8 mouse cellular contexts compared by ENCODE assay signal in the genomic region with DNA sequence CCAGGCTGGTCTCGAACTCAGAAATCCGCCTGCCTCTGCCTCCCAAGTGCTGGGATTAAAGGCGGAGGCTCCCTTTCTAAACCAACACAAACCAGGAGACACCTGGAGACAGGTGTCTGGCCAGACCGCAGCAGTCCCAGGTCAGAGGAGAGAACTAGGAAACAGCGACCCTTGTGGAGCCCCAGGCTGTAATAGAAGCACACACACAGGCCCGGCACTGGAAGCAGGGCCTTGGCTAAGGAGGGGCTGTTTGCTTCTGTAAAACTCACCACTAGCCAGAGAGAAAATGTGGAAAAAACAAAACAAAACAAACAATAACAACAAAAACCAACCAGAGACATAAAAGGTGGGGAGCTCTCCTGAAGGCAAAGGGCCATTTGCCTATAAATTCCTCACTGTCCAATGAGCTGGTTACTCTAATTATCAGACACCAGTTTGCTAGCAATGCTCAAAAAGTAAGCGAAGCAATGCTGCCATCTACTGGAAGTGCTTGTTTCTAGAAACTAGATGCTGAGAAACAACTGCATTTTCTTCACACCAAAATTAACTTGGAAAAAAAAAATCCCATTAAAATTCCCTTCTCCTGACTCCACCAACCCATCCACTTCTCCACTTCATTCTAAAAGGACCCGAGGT.
A peak's percentile ranks its signal among the peaks of the same experiment; 100 is the strongest.
DNase-seq lines count a peak whose midpoint lies in the region; ATAC-seq and TF ChIP-seq lines count a peak whose summit lies in the region.

No protein-coding gene starts in this region.

- ATAC-seq in kidney, postnatal 0 days (replicated peaks; ENCODE audit: low FRiP score, low read depth): no peak
- no peak for ATAC-seq in liver, embryonic 14.5 days (ENCODE audit: insufficient read depth)
- ATAC-seq in neural tube, embryonic 15.5 days (ENCODE audit: low FRiP score): peak; percentile 75; the same call in 1 of the 2 replicates

- no peaks in the 10 kb centered on the region for H3K27me3 ChIP-seq in kidney, postnatal 0 days (ENCODE audit: insufficient read depth, low read length)
- no peaks in the 10 kb centered on the region for H3K27me3 ChIP-seq in liver, embryonic 14.5 days (ENCODE audit: control insufficient read depth, insufficient read depth, low read length)
- no peaks in the 10 kb centered on the region for H3K27me3 ChIP-seq in neural tube, embryonic 15.5 days (replicated peaks)

- H3K4me1 ChIP-seq in kidney, postnatal 0 days (replicated peaks; ENCODE audit: insufficient read depth, low read length): no peaks in the 10 kb centered on the region
- H3K4me1 ChIP-seq in liver, embryonic 14.5 days (replicated peaks; ENCODE audit: control insufficient read depth in 2 of 2, insufficient read depth in 2 of 2, low read length in 1 of 2): no peaks in the 10 kb centered on the region
- H3K4me1 ChIP-seq in neural tube, embryonic 15.5 days: 0 out of 2 replicates have a peak, but pooled peaks cover 3% of the 10 kb centered on the region

- no peaks in the 10 kb centered on the region for H3K9me3 ChIP-seq in kidney, postnatal 0 days (replicated peaks; ENCODE audit: low read length)
- no peaks in the 10 kb centered on the region for H3K9me3 ChIP-seq in liver, embryonic 14.5 days (ENCODE audit: control insufficient read depth, low read length)
- no peaks in the 10 kb centered on the region for H3K9me3 ChIP-seq in neural tube, embryonic 15.5 days (replicated peaks)

- no peak overlapping the region for H3K4me2 ChIP-seq in kidney, postnatal 0 days (ENCODE audit: low read length)
- H3K4me2 ChIP-seq in liver, embryonic 14.5 days (ENCODE audit: low read depth): no peak overlapping the region
- H3K4me2 ChIP-seq in neural tube, embryonic 15.5 days: no peak overlapping the region

- peak; percentile 87 for TF ChIP-seq CTCF in kidney, postnatal 0 days (IDR thresholded peaks at IDR 0.05; ENCODE audit: low read depth)
- peak; percentile 59 for TF ChIP-seq CTCF in liver, embryonic 14.5 days (IDR thresholded peaks at IDR 0.05; ENCODE audit: low read depth)

- TF ChIP-seq EP300 in liver, embryonic 14.5 days (IDR thresholded peaks at IDR 0.05; ENCODE audit: low read depth): no peak

- WGBS in kidney, postnatal 0 days: 43% methylated on average over 8 of the region's 8 CpGs
- WGBS in liver, embryonic 14.5 days (ENCODE audit: insufficient replicate concordance): 58% methylated on average over 8 of the region's 8 CpGs
- WGBS in neural tube, embryonic 15.5 days: 50% methylated on average over 8 of the region's 8 CpGs

- peak; percentile 42 for DNase-seq in adrenal gland, adult 18-20 months (ENCODE audit: low spot score in 2 of 2)
- no peak for DNase-seq in adrenal gland, postnatal 4 days (ENCODE audit: low spot score in 2 of 2)
- DNase-seq in MEL-GATA-1-ER (ENCODE audit: extremely low read depth, low read depth): peak; percentile 62
- peak; percentile 44 for DNase-seq in cerebellum, adult 9-11 months
- peak; percentile 48 to 81 for DNase-seq in frontal cortex, postnatal 36 days (ENCODE audit: low spot score in 2 of 2)
- DNase-seq in kidney, postnatal 0 days (ENCODE audit: low spot score): peak; percentile 90
- DNase-seq in liver, embryonic 14.5 days (ENCODE audit: low read depth in 3 of 3, low spot score in 3 of 3): peak; percentile 14 to 31 (median 30)

- no peaks in the 10 kb centered on the region for H3K36me3 ChIP-seq in kidney, postnatal 0 days (ENCODE audit: insufficient read depth, low read length)
- no peaks in the 10 kb centered on the region for H3K36me3 ChIP-seq in liver, embryonic 14.5 days (replicated peaks; ENCODE audit: control insufficient read depth, insufficient read depth, low read depth)
- no peaks in the 10 kb centered on the region for H3K36me3 ChIP-seq in neural tube, embryonic 15.5 days

- H3K27ac ChIP-seq in kidney, postnatal 0 days: no peak overlapping the region
- no peak overlapping the region for H3K27ac ChIP-seq in liver, embryonic 14.5 days
- H3K27ac ChIP-seq in neural tube, embryonic 15.5 days (replicated peaks): no peak overlapping the region

- no peak overlapping the region for H3K4me3 ChIP-seq in kidney, postnatal 0 days (replicated peaks; ENCODE audit: low read depth, low read length)
- no peak overlapping the region for H3K4me3 ChIP-seq in liver, embryonic 14.5 days (ENCODE audit: insufficient read depth in 1 of 2, low read depth in 2 of 2, low read length in 2 of 2)
- H3K4me3 ChIP-seq in neural tube, embryonic 15.5 days (replicated peaks): no peak overlapping the region

- H3K9ac ChIP-seq in kidney, postnatal 0 days (ENCODE audit: low read depth, low read length): no peak overlapping the region
- H3K9ac ChIP-seq in liver, embryonic 14.5 days (replicated peaks): no peak overlapping the region
- H3K9ac ChIP-seq in neural tube, embryonic 15.5 days (replicated peaks): no peak overlapping the region

Comparison
In these comparisons a context has a peak if more than half of its experiments do, and no peak if none do; other contexts are left out.
1. DNase-seq: peak in adrenal gland, adult 18-20 months (2 of 2), MEL-GATA-1-ER (single experiment), cerebellum, adult 9-11 months (single experiment), frontal cortex, postnatal 36 days (2 of 2), kidney, postnatal 0 days (single experiment) and liver, embryonic 14.5 days (3 of 3); none in adrenal gland, postnatal 4 days (0 of 2).